Mouse (Mus musculus) heart, postnatal 0 days (tissue): Measurements from ENCODE around the gene Agpat3.

Source experiments
- CTCF ChIP-seq: IDR thresholded peaks from 2 replicates; pipeline ENCODE4 v1.5.1; 2016; ENCODE audit warnings: antibody characterized with exemption, control low read depth, low read depth
- EP300 ChIP-seq: IDR thresholded peaks from 2 replicates; pipeline ENCODE4 v1.6.1; 2016; ENCODE audit warnings: antibody characterized with exemption, low read depth

DNA sequence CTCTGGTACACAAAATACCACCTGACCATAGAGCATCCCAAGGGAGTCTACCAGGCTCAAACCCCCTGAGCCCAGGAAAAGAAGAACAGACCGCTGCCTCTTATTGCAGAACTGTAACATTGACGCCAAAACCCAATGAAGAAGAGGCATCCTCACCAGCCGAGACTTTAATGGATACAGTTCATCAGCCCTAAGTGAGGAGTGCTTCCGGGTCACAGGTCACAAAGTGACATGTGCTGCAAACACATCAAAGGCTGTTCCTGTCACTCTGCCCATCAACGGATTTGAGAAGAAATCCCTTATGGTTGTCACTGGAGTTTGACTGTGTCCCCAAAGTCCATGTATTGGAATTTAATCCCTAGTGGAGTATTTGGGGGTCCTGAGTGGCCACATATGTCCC, 93.1 kb downstream of the Agpat3 start:
- no peak for TF ChIP-seq EP300
- no peak for TF ChIP-seq CTCF
